In genomic region chr2:57114211-57115151, GRCm38 (mm10) we compare ENCODE assay signal across 8 mouse cellular contexts. TPM values are rescaled to one million over a fixed set of nuclear protein-coding genes. Genes with fewer than 3 reads are reported as not detected.
DNase-seq lines count a peak whose midpoint lies in the region; ATAC-seq and TF ChIP-seq lines count a peak whose summit lies in the region.

No protein-coding gene starts in this region.

- ATAC-seq in G1E (ENCODE audit: extremely low read depth, insufficient number of reproducible peaks, low FRiP score, poor library complexity, severe bottlenecking): peak; percentile 58
- peak; percentile 76 for ATAC-seq in hindbrain, embryonic 12.5 days (ENCODE audit: low FRiP score)

- H3K9me3 ChIP-seq in G1E (replicated peaks): 0 out of 2 replicates have a peak, but pooled peaks cover 6% of the 10 kb centered on the region
- 0 out of 2 replicates have a peak, but pooled peaks cover 4% of the 10 kb centered on the region for H3K9me3 ChIP-seq in hindbrain, embryonic 12.5 days (replicated peaks)

- peak; percentile 91 for DNase-seq in G1E (ENCODE audit: low spot score)
- DNase-seq in cerebellum, adult 18-20 months: peak; percentile 91 to 93
- DNase-seq in frontal cortex, postnatal 10 days (ENCODE audit: low spot score in 2 of 2): peak; percentile 43 to 67
- peak; percentile 85 for DNase-seq in layer of hippocampus, postnatal 36 days
- DNase-seq in lung, postnatal 25 days (ENCODE audit: low spot score): peak; percentile 82
- peak; percentile 85 for DNase-seq in right cerebral cortex, adult 18-20 months
- DNase-seq in urinary bladder, postnatal 14 days (ENCODE audit: low spot score): peak; percentile 71

- H3K4me1 ChIP-seq in G1E (ENCODE audit: insufficient read depth, low read depth, low read length): peaks cover 33% of the 10 kb centered on the region
- H3K4me1 ChIP-seq in hindbrain, embryonic 12.5 days: peaks cover 46% of the 10 kb centered on the region

- no peaks in the 10 kb centered on the region for H3K27me3 ChIP-seq in G1E (ENCODE audit: insufficient read depth, low read length)
- peaks cover 56% of the 10 kb centered on the region for H3K27me3 ChIP-seq in hindbrain, embryonic 12.5 days

- peak overlapping the region; percentile 89 for H3K4me3 ChIP-seq in G1E (ENCODE audit: low read depth, low read length)
- peak overlapping the region; percentile 78 for H3K4me3 ChIP-seq in hindbrain, embryonic 12.5 days

- peaks cover 27% of the 10 kb centered on the region for H3K36me3 ChIP-seq in G1E (replicated peaks)
- no peaks in the 10 kb centered on the region for H3K36me3 ChIP-seq in hindbrain, embryonic 12.5 days

- peak overlapping the region; percentile 97 for H3K4me2 ChIP-seq in hindbrain, embryonic 12.5 days (replicated peaks)

- H3K27ac ChIP-seq in hindbrain, embryonic 12.5 days: peak overlapping the region; percentile 66

- H3K9ac ChIP-seq in hindbrain, embryonic 12.5 days: peak overlapping the region; percentile 66

- TF ChIP-seq CTCF in G1E (IDR thresholded peaks at IDR 0.05; ENCODE audit: low read depth, low read length): no peak

- under 1% methylated on average over 88 of the region's 88 CpGs for WGBS in hindbrain, embryonic 12.5 days

RNA-seq across cellular contexts. Expression of gene Nr4a2, which starts 9.3 kb away (rescaled TPM):
- total RNA-seq in G1E (2014; fragmentation: Nextera tagmentation) (12.9 and 13.9 TPM in 2 replicates), G1E (2017) (2.9 and 3.2 TPM in 2 replicates)
- polyA plus RNA-seq in G1E (2012): 2.5 and 3.0 TPM in 2 replicates
- polyA plus RNA-seq in hindbrain, embryonic 12.5 days (2016; fragmentation: Nextera tagmentation; extraction: Ambion mirVana): 21.3 and 28.1 TPM in 2 replicates
- total RNA-seq in layer of hippocampus, postnatal 36 days (2021): 10 to 100 TPM; 58.3 to 65.2 TPM

Comparison
In these comparisons a context has a peak if more than half of its experiments do, and no peak if none do; other contexts are left out.
1. Peak in every context shown above with its lines: DNase-seq, ATAC-seq, H3K4me3 ChIP-seq and H3K27ac ChIP-seq.